Mouse (Mus musculus): ENCODE results near the gene 4930562C15Rik. TPM values are rescaled to one million over a fixed set of nuclear protein-coding genes. Genes with fewer than 3 reads are reported as not detected.
"Not testable (repeated sequence)": the region's sequence is repeated elsewhere in the genome, so short reads cannot be mapped to it uniquely, and the experiment has no call there.

4930562C15Rik gene
- polyA plus RNA-seq (2015; fragmentation: Nextera tagmentation; extraction: Ambion mirVana) = 0.19 and 0.83 TPM in 2 replicates

DNA sequence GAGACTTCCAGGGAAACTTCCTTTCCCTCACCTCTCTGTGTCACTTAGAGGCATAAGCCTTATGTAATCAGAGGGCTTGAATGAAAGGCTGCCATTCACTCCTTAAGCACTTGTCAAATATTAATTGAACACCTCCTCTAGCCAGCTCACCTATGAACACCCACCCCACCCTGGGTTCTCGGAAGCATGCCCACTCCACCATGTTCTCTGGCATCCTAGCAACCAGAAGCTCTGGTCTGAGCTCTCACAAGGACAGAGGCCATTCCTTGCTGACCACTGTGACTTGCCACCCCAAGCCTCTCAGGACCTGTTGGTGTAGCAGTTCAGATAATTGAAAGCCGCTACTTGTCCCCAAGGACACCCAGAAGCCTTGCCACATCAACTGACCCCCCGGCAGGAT lies at the start of gene 4930562C15Rik:
4930562C15Rik (plus strand) TSS at position 226 of the 400 bp plus-strand sequence.
- 78% methylated on average over 3 of the region's 3 CpGs for WGBS
- Histone ChIP-seq H3K9ac (no peak within 1 kb of the TSS), H3K4me1 (0 out of 2 replicates have a peak, but pooled peaks cover 4% of the 10 kb centered on the region), H3K27ac (no peak within 1 kb of the TSS), H3K4me2 (no peak within 1 kb of the TSS), H3K27me3 (no peaks in the 10 kb centered on the region), H3K4me3 (replicated peaks) (no peak within 1 kb of the TSS), H3K9me3 (replicated peaks) (no peaks in the 10 kb centered on the region), H3K36me3 (no peaks in the 10 kb centered on the region)
- ATAC-seq (replicated peaks; ENCODE audit: low FRiP score) = no peak

DNA sequence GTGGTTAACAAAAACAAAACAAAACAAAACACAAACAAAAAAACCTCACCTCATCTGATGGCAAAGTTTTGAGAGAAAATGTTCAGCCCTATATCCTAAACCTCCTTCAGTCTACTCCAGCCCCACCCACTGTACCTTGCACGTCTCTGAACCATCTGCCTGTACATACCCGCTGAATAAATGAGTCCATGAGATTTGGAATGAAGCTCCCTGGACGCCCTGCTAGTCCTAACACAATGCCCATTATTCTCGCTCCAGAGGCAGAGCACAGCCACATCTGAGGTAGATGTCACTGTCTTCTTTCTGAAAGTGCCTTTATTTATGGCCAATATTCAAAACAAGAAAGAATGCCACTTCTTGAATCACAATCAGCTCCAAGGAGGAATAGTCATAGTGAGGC lies 49.5 kb upstream of the 4930562C15Rik start:
- H3K27ac ChIP-seq = no peak overlapping the region
- no peak overlapping the region for H3K9ac ChIP-seq
- no peaks in the 10 kb centered on the region for H3K27me3 ChIP-seq
- H3K4me2 ChIP-seq = no peak overlapping the region
- no peaks in the 10 kb centered on the region for H3K9me3 ChIP-seq (replicated peaks)
- peaks cover 14% of the 10 kb centered on the region; the same call in 1 of the 2 replicates for H3K36me3 ChIP-seq
- WGBS = 68% methylated on average over 4 of the region's 4 CpGs
- ATAC-seq (replicated peaks; ENCODE audit: low FRiP score) = no peak
- H3K4me3 ChIP-seq (replicated peaks) = no peak overlapping the region
- H3K4me1 ChIP-seq = peaks cover 46% of the 10 kb centered on the region

GRCm38 (mm10) chr16:4788176-4788575 lies 47.0 kb upstream of the 4930562C15Rik start:
- no peaks in the 10 kb centered on the region for H3K27me3 ChIP-seq

DNA sequence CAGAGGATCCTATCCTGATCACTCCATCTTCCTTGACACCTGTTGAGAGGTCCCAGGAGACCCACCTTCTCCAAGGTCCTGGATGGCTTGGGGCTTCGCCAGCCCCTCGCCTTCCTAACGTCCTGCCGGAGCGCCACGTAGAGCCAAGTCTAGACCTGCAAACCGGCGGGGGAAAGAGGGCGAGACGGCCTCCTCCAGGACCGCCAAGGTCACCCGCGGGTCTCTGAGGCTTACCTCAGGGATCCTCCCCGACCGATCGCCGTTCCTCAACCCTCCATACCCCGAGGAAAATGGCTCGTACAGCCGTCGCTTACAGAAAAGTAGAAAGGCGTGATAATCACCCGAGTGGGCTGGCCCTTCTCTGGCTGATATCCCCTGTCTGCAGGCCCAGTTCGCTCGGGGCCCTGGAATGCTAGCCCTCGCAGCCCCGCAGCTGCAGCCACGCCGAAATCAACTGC lies 45.9 kb upstream of the 4930562C15Rik start:
- H3K27me3 ChIP-seq = no peaks in the 10 kb centered on the region
- under 1% methylated on average over 29 of the region's 29 CpGs for WGBS
- peak overlapping the region; percentile 98 for H3K27ac ChIP-seq
- H3K4me3 ChIP-seq (replicated peaks) = peak overlapping the region; percentile 86
- peaks cover 39% of the 10 kb centered on the region for H3K4me1 ChIP-seq
- H3K9ac ChIP-seq = peak overlapping the region; percentile 91
- H3K36me3 ChIP-seq = peaks cover 3% of the 10 kb centered on the region; the same call in 1 of the 2 replicates
- H3K4me2 ChIP-seq = peak overlapping the region; percentile 66
- H3K9me3 ChIP-seq (replicated peaks) = no peaks in the 10 kb centered on the region
- peak; percentile 59 for ATAC-seq (replicated peaks; ENCODE audit: low FRiP score)

More at GRCm38 (mm10) chr16:4788176-4788575, 47.0 kb upstream of the 4930562C15Rik start:
- no peak for ATAC-seq (replicated peaks; ENCODE audit: low FRiP score)
- Histone ChIP-seq H3K4me3 (replicated peaks) (peak overlapping the region; percentile 86; the same call in 1 of the 2 replicates), H3K36me3 (peaks cover 10% of the 10 kb centered on the region; the same call in 1 of the 2 replicates), H3K4me2 (peak overlapping the region; percentile 66), H3K9ac (no peak overlapping the region), H3K4me1 (peaks cover 42% of the 10 kb centered on the region), H3K9me3 (replicated peaks) (no peaks in the 10 kb centered on the region), H3K27ac (no peak overlapping the region)

- Histone ChIP-seq H3K4me2 (peak within 1 kb of the TSS; percentile 66), H3K9ac (peak within 1 kb of the TSS; percentile 91), H3K4me1 (peaks cover 36% of the 10 kb centered on the region), H3K36me3 (no peaks in the 10 kb centered on the region; the same call in 1 of the 2 replicates), H3K4me3 (replicated peaks) (peak within 1 kb of the TSS; percentile 86), H3K27me3 (no peaks in the 10 kb centered on the region), H3K27ac (peak within 1 kb of the TSS; percentile 98), H3K9me3 (replicated peaks) (no peaks in the 10 kb centered on the region)
- ATAC-seq (replicated peaks; ENCODE audit: low FRiP score) = peak; percentile 99
- WGBS = 1% methylated on average over 51 of the region's 51 CpGs
Observed at GRCm38 (mm10) chr16:4789810-4790559, 45.2 kb upstream of the 4930562C15Rik start, which contains the start of gene Cdip1. Gene Cdip1, minus strand, starts transcription at chr16:4790292.

GRCm38 (mm10) chr16:4791332-4791731 lies 43.9 kb upstream of the 4930562C15Rik start:
- no peaks in the 10 kb centered on the region for H3K27me3 ChIP-seq
- H3K9ac ChIP-seq = no peak overlapping the region
- H3K4me1 ChIP-seq = peaks cover 25% of the 10 kb centered on the region
- 61% methylated on average over 2 of the region's 2 CpGs for WGBS
- H3K36me3 ChIP-seq = no peaks in the 10 kb centered on the region
- no peak overlapping the region for H3K4me2 ChIP-seq
- ATAC-seq (replicated peaks; ENCODE audit: low FRiP score) = no peak
- H3K27ac ChIP-seq = no peak overlapping the region
- no peaks in the 10 kb centered on the region for H3K9me3 ChIP-seq (replicated peaks)
- H3K4me3 ChIP-seq (replicated peaks) = no peak overlapping the region

DNA sequence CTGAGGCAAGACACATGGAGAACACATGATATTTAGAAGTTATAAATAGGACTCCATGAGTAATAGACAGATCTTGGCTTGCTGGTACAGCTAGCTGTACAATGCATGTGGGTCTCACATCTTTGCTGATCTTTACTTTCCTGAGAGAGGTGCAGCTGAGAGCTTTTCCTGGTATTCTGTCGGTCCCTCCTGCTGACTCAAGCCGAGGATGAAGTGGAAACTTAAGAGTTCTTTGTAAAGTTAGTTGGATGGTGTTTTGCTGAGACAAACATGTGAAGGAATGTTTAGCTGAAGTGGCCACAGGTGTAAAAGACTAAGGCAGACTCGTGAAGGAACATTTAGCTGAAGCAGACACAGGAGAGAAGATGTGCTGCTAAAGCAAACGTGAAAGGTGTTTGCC lies 38.6 kb upstream of the 4930562C15Rik start:
- H3K4me1 ChIP-seq = no peaks in the 10 kb centered on the region
- H3K9me3 ChIP-seq (replicated peaks) = no peaks in the 10 kb centered on the region
- 78% methylated on average over 4 of the region's 4 CpGs for WGBS
- no peak overlapping the region for H3K9ac ChIP-seq
- no peak overlapping the region for H3K4me3 ChIP-seq (replicated peaks)
- H3K27ac ChIP-seq = no peak overlapping the region
- no peak overlapping the region for H3K4me2 ChIP-seq
- ATAC-seq (replicated peaks; ENCODE audit: low FRiP score) = no peak
- H3K36me3 ChIP-seq = no peaks in the 10 kb centered on the region
- no peaks in the 10 kb centered on the region for H3K27me3 ChIP-seq

DNA sequence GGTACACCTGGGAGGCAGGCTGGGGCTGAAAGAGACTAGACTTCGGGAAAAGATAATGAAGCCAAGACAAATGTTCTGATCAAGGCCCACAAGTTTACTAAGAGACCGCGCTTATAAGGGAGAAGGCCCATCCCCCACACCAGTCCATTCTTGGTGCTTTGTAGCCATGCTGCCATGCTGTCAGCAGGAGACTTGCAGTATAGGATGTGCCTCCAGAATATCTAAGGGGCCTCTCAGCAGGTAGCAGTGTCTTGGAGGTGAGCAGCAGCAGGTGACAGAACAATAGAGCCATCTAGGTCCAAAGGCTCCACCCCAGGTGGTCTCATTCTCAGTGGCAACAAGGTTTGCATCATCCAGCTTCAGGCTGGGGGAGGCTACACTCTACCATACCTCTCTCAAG lies 16.9 kb upstream of the 4930562C15Rik start:
- Histone ChIP-seq H3K9ac (no peak overlapping the region), H3K4me1 (no peaks in the 10 kb centered on the region), H3K9me3 (replicated peaks) (peaks cover 8% of the 10 kb centered on the region), H3K4me2 (no peak overlapping the region), H3K36me3 (no peaks in the 10 kb centered on the region), H3K27me3 (no peaks in the 10 kb centered on the region), H3K27ac (no peak overlapping the region), H3K4me3 (replicated peaks) (no peak overlapping the region)
- WGBS = 90% methylated on average over 3 of the region's 3 CpGs
- no peak for ATAC-seq (replicated peaks; ENCODE audit: low FRiP score)

DNA sequence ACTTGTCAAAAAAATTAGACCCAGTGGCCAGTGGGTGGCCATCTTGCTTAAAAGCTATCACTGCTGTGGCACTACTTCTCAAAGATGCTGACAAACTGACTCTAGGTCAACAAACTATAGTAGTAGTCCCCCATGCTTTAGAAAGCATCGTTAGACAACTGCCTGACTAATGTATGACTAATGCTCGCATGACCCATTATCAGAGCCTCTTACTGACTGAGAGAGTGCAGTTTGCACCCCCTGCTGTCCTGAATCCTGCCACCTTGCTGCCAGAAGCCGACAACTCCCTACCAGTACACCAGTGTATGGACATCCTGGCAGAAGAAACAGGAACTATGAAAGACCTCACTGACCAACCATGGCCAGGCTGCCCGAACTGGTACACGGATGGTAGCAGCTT lies 10.8 kb upstream of the 4930562C15Rik start:
- H3K27ac ChIP-seq; H3K27me3 ChIP-seq; ATAC-seq (replicated peaks; ENCODE audit: low FRiP score); H3K9ac ChIP-seq; H3K4me2 ChIP-seq; H3K36me3 ChIP-seq; H3K9me3 ChIP-seq (replicated peaks); H3K4me3 ChIP-seq (replicated peaks); H3K4me1 ChIP-seq: not testable (repeated sequence)
- WGBS = 90% methylated on average over 5 of the region's 5 CpGs

- Histone ChIP-seq H3K9ac (no peak overlapping the region), H3K27ac (no peak overlapping the region), H3K4me1 (0 out of 2 replicates have a peak, but pooled peaks cover 4% of the 10 kb centered on the region), H3K27me3 (no peaks in the 10 kb centered on the region), H3K36me3 (no peaks in the 10 kb centered on the region), H3K4me2 (no peak overlapping the region), H3K4me3 (replicated peaks) (no peak overlapping the region), H3K9me3 (replicated peaks) (no peaks in the 10 kb centered on the region)
- 89% methylated on average over 5 of the region's 5 CpGs for WGBS
- no peak for ATAC-seq (replicated peaks; ENCODE audit: low FRiP score)
Observed at GRCm38 (mm10) chr16:4827639-4828038, 7.6 kb upstream of the 4930562C15Rik start.

DNA sequence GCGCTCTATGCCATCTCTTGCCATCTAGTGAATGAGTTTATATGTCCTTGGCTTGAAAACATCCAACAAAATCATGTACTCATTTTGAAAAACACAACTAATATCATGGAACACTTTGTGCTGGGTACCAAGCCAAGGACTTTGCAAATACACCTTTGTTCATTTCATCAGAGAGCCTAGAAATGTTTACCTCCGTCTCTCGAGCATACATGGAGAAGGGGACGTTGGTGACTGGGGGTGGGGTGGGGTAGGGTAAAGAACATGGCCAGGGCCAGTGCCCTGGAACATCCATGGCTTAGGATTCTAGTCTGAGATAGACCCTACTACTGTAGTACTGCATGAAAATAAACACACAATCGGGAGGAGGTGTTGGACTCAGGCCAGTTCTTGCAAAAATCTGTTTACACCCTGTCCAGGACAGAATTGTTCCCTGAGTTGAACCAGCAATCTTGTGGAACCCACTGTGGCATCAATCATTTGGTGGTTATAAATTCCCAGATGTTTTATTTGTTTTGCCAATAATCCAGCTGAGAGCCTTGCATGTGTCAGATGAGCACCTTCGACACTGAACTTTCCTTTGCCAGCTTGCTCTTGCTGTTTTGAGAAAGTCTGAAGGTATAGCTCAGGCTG lies 5.8 kb upstream of the 4930562C15Rik start:
- WGBS = 78% methylated on average over 6 of the region's 6 CpGs
- Histone ChIP-seq H3K27me3 (no peaks in the 10 kb centered on the region), H3K4me1 (0 out of 2 replicates have a peak, but pooled peaks cover 4% of the 10 kb centered on the region), H3K9ac (no peak overlapping the region), H3K36me3 (no peaks in the 10 kb centered on the region), H3K9me3 (replicated peaks) (no peaks in the 10 kb centered on the region), H3K27ac (no peak overlapping the region), H3K4me3 (replicated peaks) (no peak overlapping the region), H3K4me2 (no peak overlapping the region)
- ATAC-seq (replicated peaks; ENCODE audit: low FRiP score) = no peak

Data from kidney, embryonic 15.5 days (tissue).